22 mouse cellular contexts compared by ENCODE assay signal in genomic region chr2:22806576-22806975, GRCm38 (mm10). TPM values are rescaled to one million over a fixed set of nuclear protein-coding genes. Genes with fewer than 3 reads are reported as not detected.
DNase-seq lines count a peak whose midpoint lies in the region; TF ChIP-seq lines count a peak whose summit lies in the region.
"Had no signal": no experiment of that assay in that cellular context is flagged by ENCODE, and none has a peak within 500 bp of the region (broad histone marks: within the 10 kb centered on the region; RNA-seq: fewer than 3 reads in every experiment).

No protein-coding gene starts in this region.

- peaks cover 98% of the 10 kb centered on the region for H3K79me2 ChIP-seq in macrophage (ENCODE audit: inconsistent target)

- WGBS in bone marrow, adult 2 months: 59% methylated on average over 1 of the region's 1 CpGs
- WGBS in macrophage (ENCODE audit: missing documents): 100% methylated on average over 1 of the region's 1 CpGs

- no peaks in the 10 kb centered on the region for H3K36me3 ChIP-seq in macrophage (ENCODE audit: inconsistent target)
- H3K36me3 ChIP-seq: embryonic facial prominence, embryonic 15.5 days; forebrain, embryonic 10.5 days; heart, embryonic 12.5 days; hindbrain, embryonic 15.5 days; kidney, embryonic 15.5 days; midbrain, embryonic 12.5 days had no signal

- peaks cover 7% of the 10 kb centered on the region for H3K4me1 ChIP-seq in bone marrow, adult 2 months (ENCODE audit: control insufficient read depth, insufficient read depth, low read length)
- H3K4me1 ChIP-seq: embryonic facial prominence, embryonic 15.5 days; forebrain, embryonic 10.5 days; heart, embryonic 12.5 days; hindbrain, embryonic 15.5 days; kidney, embryonic 15.5 days; midbrain, embryonic 12.5 days had no signal

- no peak for TF ChIP-seq CTCF in bone marrow, adult 2 months (IDR thresholded peaks at IDR 0.05; ENCODE audit: control insufficient read depth, insufficient read depth, low read length)

- no peak for TF ChIP-seq POLR2A in bone marrow, adult 2 months (IDR thresholded peaks at IDR 0.05; ENCODE audit: borderline replicate concordance, control insufficient read depth, low read depth, low read length)

- H3K4me3 ChIP-seq in bone marrow, adult 2 months (replicated peaks; ENCODE audit: control insufficient read depth, low read depth, low read length): no peak overlapping the region
- H3K4me3 ChIP-seq in macrophage (ENCODE audit: inconsistent target): no peak overlapping the region
- H3K4me3 ChIP-seq: embryonic facial prominence, embryonic 15.5 days; forebrain, embryonic 10.5 days; heart, embryonic 12.5 days; hindbrain, embryonic 15.5 days; kidney, embryonic 15.5 days; midbrain, embryonic 12.5 days had no signal

- peak overlapping the region; percentile 75 for H3K27ac ChIP-seq in bone marrow, adult 2 months (ENCODE audit: control insufficient read depth, insufficient read depth, low read depth, low read length, poor library complexity)
- H3K27ac ChIP-seq in macrophage: peak overlapping the region; percentile 82
- H3K27ac ChIP-seq: embryonic facial prominence, embryonic 15.5 days; forebrain, embryonic 10.5 days; hindbrain, embryonic 15.5 days; kidney, embryonic 15.5 days; midbrain, embryonic 12.5 days had no signal

- intact Hi-C loops in gastrocnemius, postnatal 36 days (cut with DNase I): no loop called here
- intact Hi-C loops in left cerebral cortex, postnatal 25 days (cut with DNase I): no loop called here

- DNase-seq in gastrocnemius, postnatal 36 days: peak; percentile 9 to 25
- DNase-seq in gastrocnemius, postnatal 4 days (ENCODE audit: low spot score in 2 of 2): no peak
- DNase-seq in thymus, postnatal 25 days: peak; percentile 22
- no peak for DNase-seq in thymus, postnatal 14 days
- no peak for DNase-seq in left cerebral cortex, postnatal 25 days (ENCODE audit: low spot score in 2 of 2)
- DNase-seq in yolk sac, embryonic 10.5 days (ENCODE audit: low spot score): no peak
- DNase-seq: adrenal gland, postnatal 14 days; cerebellum, adult 18-20 months; cerebellum, postnatal 36 days; gastrocnemius, postnatal 10 days; heart, postnatal 36 days; kidney, postnatal 4 days; retina, postnatal 1 day; right cerebral cortex, postnatal 4 days had no signal

RNA-seq across cellular contexts. Expression of gene Apbb1ip, which starts 32.7 kb away (rescaled TPM):
- total RNA-seq in gastrocnemius, postnatal 36 days (2021): 1 to 10 TPM; 2.3 to 2.7 TPM
- 1 to 10 TPM; 6.7 to 7.3 TPM for total RNA-seq in gastrocnemius, postnatal 4 days (2021)
- polyA plus RNA-seq in bone marrow, adult 2 months (2011; ENCODE audit: insufficient read depth, insufficient read length, low replicate concordance, missing spikeins): 25.0 and 45.8 TPM in 2 replicates
- total RNA-seq in macrophage (2018; cell fraction: chromatin; rRNA removed): 100 to 1,000 TPM; 222 to 530 (median 259) TPM
- total RNA-seq in macrophage (2018; cell fraction: cytosol; rRNA removed): 100 to 1,000 TPM; 125 to 227 (median 154) TPM
- 100 to 1,000 TPM; 128 to 303 (median 191) TPM for total RNA-seq in macrophage (2018; cell fraction: nucleus; rRNA removed)
- polyA plus RNA-seq in macrophage (2018): 99.7 to 351 TPM (median 202 TPM) in 3 replicates
- total RNA-seq in left cerebral cortex, postnatal 25 days (2021): 1 to 10 TPM; 5.3 to 6.0 TPM

Comparison
In these comparisons a context has a peak if more than half of its experiments do, and no peak if none do; other contexts are left out.
1. DNase-seq: peak in gastrocnemius, postnatal 36 days (2 of 2) and thymus, postnatal 25 days (single experiment); none in gastrocnemius, postnatal 4 days (0 of 2), thymus, postnatal 14 days (single experiment), left cerebral cortex, postnatal 25 days (0 of 2) and yolk sac, embryonic 10.5 days (single experiment).